Mouse (Mus musculus) layer of hippocampus, postnatal 25 days (tissue): ENCODE results near the gene Cep55. TPM values are rescaled to one million over a fixed set of nuclear protein-coding genes. Genes with fewer than 3 reads are reported as not detected.

Source experiments
- DNase-seq, 2 experiments: peaks; one replicate each; pipeline ENCODE4 v3.0.0; 2022; ENCODE audit warnings: mixed read lengths in 2 of 2, low spot score in 1 of 2; ENCODE audit errors: extremely low spot score in 1 of 2
- total RNA-seq, 2 experiments: library from RNA; stranded (reverse); gene quantifications; 2 replicates each; pipeline ENCODE4 v1.2.3; 2021

Gene Cep55
- total RNA-seq, 2 experiments from 2014 or later = 0.35 to 0.76 TPM

DNA sequence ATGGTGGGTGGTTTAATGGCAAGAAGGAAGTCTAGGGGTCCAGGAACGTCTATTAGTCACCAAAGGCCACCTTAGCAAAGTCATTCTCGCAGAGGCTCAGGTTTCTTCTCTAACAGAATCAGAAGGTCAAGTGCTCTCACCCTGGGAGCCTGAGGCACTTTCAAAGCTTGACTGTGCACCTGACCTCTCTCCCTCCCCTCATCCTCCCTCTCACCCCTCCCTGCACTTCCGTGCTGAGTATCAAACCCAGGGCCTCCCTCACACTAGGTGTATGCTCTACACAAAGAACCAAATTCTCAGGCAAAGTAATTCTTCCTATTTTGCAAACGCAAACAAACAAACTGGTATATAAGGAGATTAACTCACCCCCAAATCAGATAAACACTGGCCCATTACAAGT is 41.4 kb downstream of the Cep55 start:
- DNase-seq = no peak

DNA sequence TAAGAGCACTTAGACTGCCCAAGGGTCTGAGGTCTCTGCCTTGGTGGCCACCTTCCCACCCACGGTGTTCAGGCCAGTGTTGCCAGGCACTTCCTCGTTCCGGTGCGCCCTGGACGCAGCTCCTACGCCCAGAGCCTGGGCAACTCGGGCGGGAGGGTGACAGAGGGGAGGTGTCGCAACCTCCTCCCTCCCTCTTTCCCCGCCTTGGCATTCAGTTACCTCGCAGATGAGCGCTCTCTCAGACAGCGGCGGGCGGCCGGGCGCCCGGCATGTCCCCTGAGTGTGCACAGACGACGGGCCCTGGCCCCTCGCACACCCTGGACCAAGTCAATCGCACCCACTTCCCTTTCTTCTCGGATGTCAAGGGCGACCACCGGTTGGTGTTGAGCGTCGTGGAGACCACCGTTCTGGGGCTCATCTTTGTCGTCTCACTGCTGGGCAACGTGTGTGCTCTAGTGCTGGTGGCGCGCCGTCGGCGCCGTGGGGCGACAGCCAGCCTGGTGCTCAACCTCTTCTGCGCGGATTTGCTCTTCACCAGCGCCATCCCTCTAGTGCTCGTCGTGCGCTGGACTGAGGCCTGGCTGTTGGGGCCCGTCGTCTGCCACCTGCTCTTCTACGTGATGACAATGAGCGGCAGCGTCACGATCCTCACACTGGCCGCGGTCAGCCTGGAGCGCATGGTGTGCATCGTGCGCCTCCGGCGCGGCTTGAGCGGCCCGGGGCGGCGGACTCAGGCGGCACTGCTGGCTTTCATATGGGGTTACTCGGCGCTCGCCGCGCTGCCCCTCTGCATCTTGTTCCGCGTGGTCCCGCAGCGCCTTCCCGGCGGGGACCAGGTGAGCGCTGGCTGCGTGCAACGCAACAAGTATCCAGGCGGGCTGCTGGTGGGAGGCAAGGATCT is 42.3 kb downstream of the Cep55 start, which contains the start of gene Ffar4:
Gene Ffar4 (plus strand): TSS at position 214 of the 901 bp plus-strand sequence.
- no peak for DNase-seq

DNA sequence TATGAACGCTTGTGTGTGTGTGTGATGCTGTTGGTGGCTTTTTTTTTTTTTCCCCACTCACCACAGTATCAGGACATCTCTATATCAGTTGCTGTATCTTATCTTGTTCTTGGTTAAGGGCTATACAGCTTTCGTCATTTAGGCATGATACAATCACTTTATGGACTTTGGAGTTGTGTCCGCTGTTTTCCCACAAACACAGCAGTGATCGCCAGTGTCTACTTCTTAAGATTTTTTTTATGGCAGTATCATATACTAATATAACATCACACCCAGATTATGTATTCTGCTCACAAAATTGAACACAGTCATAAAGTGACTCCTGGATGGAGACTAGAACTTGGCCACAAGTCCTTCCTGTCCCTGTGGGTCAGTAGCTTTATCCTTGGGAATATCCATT is 53.1 kb downstream of the Cep55 start:
- DNase-seq = no peak

DNA sequence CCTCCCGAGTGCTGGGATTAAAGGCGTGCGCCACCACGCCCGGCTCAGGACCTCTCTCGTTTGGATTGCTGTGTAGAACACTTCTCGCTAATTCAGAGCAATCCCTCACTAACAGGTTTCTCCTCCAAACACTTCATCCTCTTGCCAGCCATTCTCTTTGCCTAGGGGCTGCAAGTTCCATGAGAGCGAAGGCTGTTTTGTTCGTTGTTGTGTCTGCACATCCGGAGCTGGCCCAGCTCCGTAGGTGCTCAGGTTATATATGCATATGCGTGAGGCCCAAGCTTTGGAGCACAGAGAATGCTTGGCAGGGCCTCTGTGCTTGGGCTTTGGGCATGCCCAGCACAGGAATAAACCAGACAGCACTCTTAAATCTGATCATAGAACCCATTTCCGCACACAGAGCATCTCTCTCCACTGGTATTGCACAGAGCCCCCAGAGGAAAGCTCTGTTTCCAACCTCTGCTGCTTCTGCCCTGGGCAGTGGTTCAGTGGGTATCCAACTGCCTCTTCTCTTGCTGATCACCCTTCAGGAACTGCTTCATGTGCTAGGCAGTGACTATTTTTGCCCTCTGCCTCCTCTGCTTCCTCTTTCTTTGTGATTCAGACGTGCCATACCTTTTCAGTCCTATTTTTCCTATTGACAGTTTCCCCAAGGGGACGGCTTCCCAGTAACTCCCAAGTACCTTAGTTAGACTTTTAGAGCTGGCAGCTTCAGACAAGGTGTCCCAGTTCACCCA is 54.9 kb downstream of the Cep55 start:
- no peak for DNase-seq

DNA sequence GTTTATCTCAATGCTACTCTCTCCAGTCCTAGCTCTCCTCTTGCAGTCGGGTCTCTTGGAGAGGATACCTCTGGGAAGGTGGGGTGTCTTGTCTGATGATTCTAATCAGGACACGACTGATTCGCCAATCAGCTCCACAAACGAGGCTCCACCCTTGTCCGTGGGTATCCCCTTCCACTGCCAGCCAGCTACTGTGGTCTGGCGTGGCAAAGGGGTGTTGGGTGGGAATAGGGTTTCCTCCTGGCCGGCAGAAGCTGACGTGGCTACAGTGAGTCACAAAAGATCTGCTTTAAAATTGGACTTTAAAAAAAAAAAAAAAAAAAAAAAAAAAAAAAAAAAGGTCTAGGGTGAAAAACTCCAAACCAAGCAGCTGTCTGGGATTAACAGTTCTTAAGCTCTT is 56.2 kb downstream of the Cep55 start:
- DNase-seq = no peak

DNA sequence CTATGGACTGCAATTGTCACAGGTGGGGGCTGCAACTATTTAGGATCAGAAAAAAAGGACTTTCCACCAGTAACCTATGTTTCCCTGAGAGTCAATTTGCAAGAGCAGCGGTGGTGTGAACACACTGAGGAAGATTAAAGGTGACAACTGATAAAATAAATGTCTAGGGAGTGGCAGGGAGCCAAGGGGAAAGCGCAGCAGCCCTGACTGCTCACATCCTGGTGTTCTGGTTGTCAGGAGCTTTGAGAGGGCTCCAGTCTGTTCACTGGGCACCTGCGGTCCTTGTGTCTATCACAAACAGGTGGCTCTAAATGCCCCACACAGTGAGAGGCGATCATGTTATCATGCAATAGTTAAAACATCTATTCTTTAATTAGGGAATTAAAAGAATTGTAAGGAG is 57.8 kb downstream of the Cep55 start:
- DNase-seq = no peak

DNA sequence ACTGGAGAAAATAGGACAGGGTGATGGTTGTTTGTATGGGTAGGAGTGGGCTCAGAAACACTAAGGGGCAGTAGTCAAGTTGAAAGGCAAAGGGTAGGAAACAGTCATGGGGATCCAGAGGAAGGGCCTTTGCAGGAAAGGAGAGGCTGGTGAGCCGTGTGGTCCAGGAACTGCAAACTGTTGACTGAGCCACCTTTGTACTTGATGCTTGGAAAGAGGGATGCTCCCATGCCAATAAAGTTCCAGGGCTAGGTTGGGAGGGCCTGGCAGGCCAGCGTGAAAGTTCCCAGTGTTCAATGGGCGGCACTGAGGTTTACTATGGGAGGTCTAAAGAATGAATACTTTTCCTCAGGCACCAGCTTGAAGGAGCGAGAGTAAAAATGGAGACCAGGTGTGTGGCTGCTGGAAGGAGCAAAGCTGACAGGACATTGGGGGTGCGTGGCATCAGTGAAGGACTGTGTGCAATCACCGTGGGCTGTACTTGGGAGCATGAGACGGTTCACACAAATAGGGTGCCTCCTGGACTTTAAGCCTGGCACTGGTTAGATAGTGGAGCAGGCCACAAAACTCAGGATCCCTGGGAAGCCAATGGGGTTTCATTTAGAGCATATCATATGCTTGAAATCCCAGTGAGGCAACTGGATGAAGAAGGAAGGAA is 60.2 kb downstream of the Cep55 start:
- no peak for DNase-seq

DNA sequence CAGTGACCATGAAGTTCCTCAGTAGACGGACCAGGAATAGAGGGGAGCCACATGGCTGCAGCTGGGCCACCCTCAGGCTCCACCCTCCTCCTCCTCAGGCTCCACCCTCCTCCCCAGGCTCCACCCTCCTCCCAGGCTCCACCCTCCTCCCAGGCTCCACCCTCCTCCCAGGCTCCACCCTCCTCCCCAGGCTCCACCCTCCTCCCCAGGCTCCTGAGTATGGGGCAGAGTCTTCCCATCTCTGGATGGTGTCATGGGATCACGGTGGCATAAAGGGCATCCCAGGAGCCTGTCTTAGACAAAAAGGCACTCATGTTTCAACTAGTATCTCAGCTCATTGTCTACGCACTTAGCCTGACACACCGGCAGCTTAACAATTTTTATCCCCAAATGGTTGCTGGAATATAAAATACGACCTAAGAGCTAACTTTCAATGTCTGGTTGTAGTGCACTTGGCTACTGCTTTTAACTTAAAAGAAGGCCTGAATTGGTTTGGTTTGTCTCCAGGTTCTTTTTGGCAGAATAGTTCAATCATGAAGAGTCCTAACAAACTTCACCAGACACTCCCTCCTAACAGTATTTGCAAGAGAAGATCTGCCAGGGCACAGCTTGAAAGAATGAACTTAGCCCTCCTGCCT is 65.4 kb downstream of the Cep55 start:
- DNase-seq = no peak

DNA sequence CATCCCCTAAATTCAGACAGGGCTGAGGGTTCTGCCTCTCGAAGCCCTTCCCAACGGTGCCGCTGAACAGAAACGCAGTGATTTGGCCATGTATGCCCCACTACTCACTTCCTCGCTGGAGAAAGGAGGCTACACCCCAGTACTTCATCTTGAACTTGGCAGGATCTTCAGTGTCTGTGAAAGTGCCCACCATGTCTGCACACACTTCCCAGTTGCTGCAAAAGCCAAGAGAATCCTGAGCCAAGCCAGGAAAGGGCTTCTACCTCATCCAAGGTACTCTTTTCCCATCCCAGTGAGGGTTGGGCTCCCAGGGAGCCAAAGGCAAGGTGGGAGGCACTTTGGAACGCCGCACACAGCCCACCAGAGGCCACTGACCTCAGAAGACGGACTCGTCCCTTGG is 69.1 kb downstream of the Cep55 start:
- no peak for DNase-seq

Other genes starting within 250 kb of the Cep55 start
- 1 to 10 TPM; 3.2 to 3.8 TPM for gene Myof, start 11.4 kb upstream of the Cep55 start, total RNA-seq
- gene Ffar4, start 42.1 kb downstream of the Cep55 start, total RNA-seq = not detected
- 10 to 100 TPM; 10.5 to 10.6 TPM for gene Rbp4, start 70.3 kb downstream of the Cep55 start, total RNA-seq
- under 1 TPM; 0.14 to 0.17 TPM for gene Pde6c, start 77.8 kb downstream of the Cep55 start, total RNA-seq
- gene Fra10ac1, start 169.1 kb downstream of the Cep55 start, total RNA-seq = 10 to 100 TPM; 16.3 to 22.6 TPM
- 100 to 1,000 TPM; 181 to 207 TPM for gene Lgi1, start 209.5 kb downstream of the Cep55 start, total RNA-seq